Mouse (Mus musculus): ENCODE measurements around the gene Wnt6. TPM values are rescaled to one million over a fixed set of nuclear protein-coding genes. Genes with fewer than 3 reads are reported as not detected.
"Not testable (repeated sequence)": the region's sequence is repeated elsewhere in the genome, so short reads cannot be mapped to it uniquely, and the experiment has no call there.

Wnt6 gene
- polyA plus RNA-seq, 1 experiment from 2014 or later = 14.6 TPM

GRCm38 (mm10) chr1:74805843-74806242, 34.2 kb downstream of the Wnt6 start:
- H3K9ac ChIP-seq (ENCODE audit: low read length) = no peak overlapping the region
- H3K4me3 ChIP-seq (ENCODE audit: low read depth, low read length) = no peak overlapping the region
- DNase-seq (ENCODE audit: low spot score) = no peak
- no peak overlapping the region for H3K27ac ChIP-seq (ENCODE audit: low read depth, low read length)
- no peaks in the 10 kb centered on the region for H3K9me3 ChIP-seq (ENCODE audit: control insufficient read depth, low read length)
- H3K36me3 ChIP-seq (ENCODE audit: control insufficient read depth, insufficient read depth, low read length) = no peaks in the 10 kb centered on the region
- ATAC-seq (ENCODE audit: insufficient read depth, low FRiP score, low TSS enrichment) = no peak
- WGBS = 12% methylated on average over 5 of the region's 5 CpGs
- peaks cover 26% of the 10 kb centered on the region for H3K4me1 ChIP-seq (ENCODE audit: control insufficient read depth, insufficient read depth, low read length)
- H3K4me2 ChIP-seq (ENCODE audit: low read depth) = no peak overlapping the region
- peaks cover 70% of the 10 kb centered on the region for H3K27me3 ChIP-seq (ENCODE audit: control insufficient read depth, insufficient read depth, low read length)

DNA sequence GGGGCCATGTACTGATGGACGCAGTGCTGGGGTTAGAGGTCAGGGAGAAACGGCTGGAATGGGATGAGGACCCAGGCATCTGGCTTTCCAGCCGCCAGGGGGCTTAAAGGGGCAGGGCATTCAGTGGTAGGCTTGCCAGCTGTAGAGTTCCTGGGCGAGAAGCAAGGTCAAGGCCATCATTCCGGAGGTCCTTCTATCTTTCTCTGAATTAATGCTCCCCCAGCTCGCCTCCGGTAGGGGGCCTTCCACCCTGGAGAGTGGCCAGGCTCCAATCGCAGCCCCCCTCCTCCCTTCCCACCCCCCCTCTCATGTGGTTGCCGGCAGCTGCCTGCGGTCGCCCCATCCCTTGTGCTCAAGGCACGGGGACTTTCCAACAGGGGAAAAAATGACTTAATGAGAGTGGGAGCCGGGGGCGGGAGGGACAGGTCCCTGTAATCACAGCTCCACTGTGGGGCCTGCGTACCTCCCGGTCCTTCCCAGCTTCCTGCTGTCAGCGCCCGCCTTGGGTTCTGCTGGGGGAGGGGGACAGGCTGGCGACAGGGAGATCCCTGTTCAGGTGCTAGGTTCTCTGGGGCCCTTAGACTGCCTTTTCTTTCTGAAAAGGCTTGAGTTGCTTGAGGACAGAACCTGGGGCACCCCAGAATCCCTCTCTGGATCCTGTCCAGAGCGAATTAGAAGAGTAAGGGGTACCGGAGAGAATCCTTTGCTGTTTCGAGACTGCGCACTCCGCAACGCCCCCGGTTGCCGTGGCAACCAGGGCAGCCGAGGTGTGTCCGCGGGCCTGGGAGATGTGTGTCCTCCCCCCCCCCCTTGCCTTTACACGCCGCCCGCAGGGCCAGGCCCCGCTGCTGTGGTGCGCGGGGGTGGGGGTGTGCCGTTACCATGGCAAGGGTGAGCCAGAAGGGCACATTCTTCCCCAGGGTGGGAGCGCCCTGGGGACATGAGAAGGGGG, 34.9 kb downstream of the Wnt6 start:
- Histone ChIP-seq H3K36me3 (ENCODE audit: control insufficient read depth, insufficient read depth, low read length) (no peaks in the 10 kb centered on the region), H3K4me3 (ENCODE audit: low read depth, low read length) (peak overlapping the region; percentile 28), H3K27ac (ENCODE audit: low read depth, low read length) (no peak overlapping the region), H3K9ac (ENCODE audit: low read length) (peak overlapping the region; percentile 26; the same call in 1 of the 2 replicates), H3K9me3 (ENCODE audit: control insufficient read depth, low read length) (no peaks in the 10 kb centered on the region), H3K27me3 (ENCODE audit: control insufficient read depth, insufficient read depth, low read length) (peaks cover 62% of the 10 kb centered on the region), H3K4me2 (ENCODE audit: low read depth) (peak overlapping the region; percentile 56), H3K4me1 (ENCODE audit: control insufficient read depth, insufficient read depth, low read length) (peaks cover 26% of the 10 kb centered on the region)
- DNase-seq (ENCODE audit: low spot score) (peak; percentile 77), ATAC-seq (ENCODE audit: insufficient read depth, low FRiP score, low TSS enrichment) (peak; percentile 42)
- under 1% methylated on average over 37 of the region's 38 CpGs for whole genome bisulfite sequencing

- 3% methylated on average over 23 of the region's 23 CpGs for WGBS
- H3K27me3 ChIP-seq (ENCODE audit: control insufficient read depth, insufficient read depth, low read length) = peaks cover 52% of the 10 kb centered on the region
- peaks cover 26% of the 10 kb centered on the region for H3K4me1 ChIP-seq (ENCODE audit: control insufficient read depth, insufficient read depth, low read length)
- no peak overlapping the region for H3K4me3 ChIP-seq (ENCODE audit: low read depth, low read length)
- DNase-seq (ENCODE audit: low spot score) (peak; percentile 33), ATAC-seq (ENCODE audit: insufficient read depth, low FRiP score, low TSS enrichment) (peak; percentile 22; the same call in 1 of the 2 replicates)
- no peaks in the 10 kb centered on the region for H3K9me3 ChIP-seq (ENCODE audit: control insufficient read depth, low read length)
- H3K9ac ChIP-seq (ENCODE audit: low read length) = no peak overlapping the region
- H3K27ac ChIP-seq (ENCODE audit: low read depth, low read length) = no peak overlapping the region
- no peaks in the 10 kb centered on the region for H3K36me3 ChIP-seq (ENCODE audit: control insufficient read depth, insufficient read depth, low read length)
- peak overlapping the region; percentile 56 for H3K4me2 ChIP-seq (ENCODE audit: low read depth)
Observed at GRCm38 (mm10) chr1:74807551-74808071, 35.9 kb downstream of the Wnt6 start.

DNA sequence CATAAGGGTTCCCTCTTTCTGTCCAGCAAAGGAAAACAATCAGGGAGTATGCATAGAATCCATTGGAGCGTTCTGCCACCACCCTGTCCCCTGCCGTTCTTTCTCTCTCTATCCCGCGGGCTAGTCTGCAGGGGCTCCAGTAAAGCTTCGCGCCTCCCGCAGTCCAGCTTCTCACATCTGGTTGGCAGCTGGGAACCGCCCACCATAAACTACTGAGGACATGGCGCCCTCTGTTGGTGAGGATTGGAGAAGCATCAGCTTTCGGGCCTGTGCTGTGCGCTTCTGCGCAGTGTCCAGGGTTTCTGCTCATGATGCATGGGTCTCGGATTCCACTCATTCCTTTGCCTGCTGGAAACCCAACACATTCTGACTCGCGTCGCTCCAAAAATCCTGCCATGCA, 36.4 kb downstream of the Wnt6 start:
- Histone ChIP-seq H3K27ac (ENCODE audit: low read depth, low read length) (no peak overlapping the region), H3K27me3 (ENCODE audit: control insufficient read depth, insufficient read depth, low read length) (peaks cover 47% of the 10 kb centered on the region), H3K9me3 (ENCODE audit: control insufficient read depth, low read length) (no peaks in the 10 kb centered on the region), H3K9ac (ENCODE audit: low read length) (no peak overlapping the region), H3K4me2 (ENCODE audit: low read depth) (peak overlapping the region; percentile 56), H3K4me3 (ENCODE audit: low read depth, low read length) (no peak overlapping the region), H3K36me3 (ENCODE audit: control insufficient read depth, insufficient read depth, low read length) (no peaks in the 10 kb centered on the region), H3K4me1 (ENCODE audit: control insufficient read depth, insufficient read depth, low read length) (peaks cover 26% of the 10 kb centered on the region)
- 0% methylated on average over 16 of the region's 16 CpGs for WGBS
- peak; percentile 48; the same call in 1 of the 2 replicates for ATAC-seq (ENCODE audit: insufficient read depth, low FRiP score, low TSS enrichment)
- DNase-seq (ENCODE audit: low spot score) = peak; percentile 94

- peaks cover 38% of the 10 kb centered on the region for H3K27me3 ChIP-seq (ENCODE audit: control insufficient read depth, insufficient read depth, low read length)
- DNase-seq (ENCODE audit: low spot score) (peak; percentile 5), ATAC-seq (ENCODE audit: insufficient read depth, low FRiP score, low TSS enrichment) (no peak)
- H3K36me3 ChIP-seq (ENCODE audit: control insufficient read depth, insufficient read depth, low read length) = no peaks in the 10 kb centered on the region
- 57% methylated on average over 10 of the region's 10 CpGs for WGBS
- no peak overlapping the region for H3K27ac ChIP-seq (ENCODE audit: low read depth, low read length)
- H3K4me1 ChIP-seq (ENCODE audit: control insufficient read depth, insufficient read depth, low read length) = peaks cover 19% of the 10 kb centered on the region
- H3K9me3 ChIP-seq (ENCODE audit: control insufficient read depth, low read length) = no peaks in the 10 kb centered on the region
- no peak overlapping the region for H3K4me3 ChIP-seq (ENCODE audit: low read depth, low read length)
- no peak overlapping the region for H3K9ac ChIP-seq (ENCODE audit: low read length)
- H3K4me2 ChIP-seq (ENCODE audit: low read depth) = no peak overlapping the region
Observed at GRCm38 (mm10) chr1:74809007-74809406, 37.3 kb downstream of the Wnt6 start.

DNA sequence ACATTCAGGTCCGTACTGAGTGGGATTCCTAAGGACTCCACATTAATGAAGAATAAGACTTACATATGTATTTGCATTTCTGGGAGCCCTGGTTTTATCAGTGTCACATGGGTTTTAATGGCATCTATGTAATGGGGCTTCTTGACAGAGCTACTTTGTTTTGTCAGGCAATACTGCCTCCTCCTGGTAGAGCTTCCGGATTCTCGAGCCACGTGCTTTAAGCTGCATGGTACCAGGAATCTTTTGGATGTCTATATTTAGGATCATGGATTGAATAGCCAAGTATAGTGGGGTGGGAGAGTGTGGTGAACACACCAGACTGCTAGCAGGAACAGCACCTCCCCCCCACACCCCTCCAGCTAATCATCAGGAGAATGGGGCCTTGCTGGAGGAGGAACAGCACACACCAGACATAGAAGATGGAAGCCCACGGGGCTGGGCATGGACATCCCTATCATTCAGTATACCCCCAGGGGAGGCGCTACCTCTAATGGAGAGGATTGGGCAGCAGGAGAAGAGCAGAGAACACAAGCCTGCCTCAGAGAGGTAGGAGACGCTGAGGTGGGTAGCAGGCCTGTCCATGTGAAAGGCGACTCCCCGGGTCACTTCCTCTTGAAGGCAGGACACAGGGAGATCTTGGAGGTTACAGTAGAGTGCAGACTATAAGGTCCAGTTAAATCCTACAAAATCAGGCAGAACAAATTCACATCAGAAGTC, 43.4 kb downstream of the Wnt6 start:
- Histone ChIP-seq H3K4me3 (ENCODE audit: low read depth, low read length) (no peak overlapping the region), H3K4me2 (ENCODE audit: low read depth) (no peak overlapping the region), H3K9me3 (ENCODE audit: control insufficient read depth, low read length) (no peaks in the 10 kb centered on the region), H3K36me3 (ENCODE audit: control insufficient read depth, insufficient read depth, low read length) (no peaks in the 10 kb centered on the region), H3K27ac (ENCODE audit: low read depth, low read length) (no peak overlapping the region), H3K9ac (ENCODE audit: low read length) (no peak overlapping the region), H3K4me1 (ENCODE audit: control insufficient read depth, insufficient read depth, low read length) (no peaks in the 10 kb centered on the region), H3K27me3 (ENCODE audit: control insufficient read depth, insufficient read depth, low read length) (no peaks in the 10 kb centered on the region)
- ATAC-seq (ENCODE audit: insufficient read depth, low FRiP score, low TSS enrichment) = no peak
- 75% methylated on average over 9 of the region's 9 CpGs for WGBS
- no peak for DNase-seq (ENCODE audit: low spot score)

DNA sequence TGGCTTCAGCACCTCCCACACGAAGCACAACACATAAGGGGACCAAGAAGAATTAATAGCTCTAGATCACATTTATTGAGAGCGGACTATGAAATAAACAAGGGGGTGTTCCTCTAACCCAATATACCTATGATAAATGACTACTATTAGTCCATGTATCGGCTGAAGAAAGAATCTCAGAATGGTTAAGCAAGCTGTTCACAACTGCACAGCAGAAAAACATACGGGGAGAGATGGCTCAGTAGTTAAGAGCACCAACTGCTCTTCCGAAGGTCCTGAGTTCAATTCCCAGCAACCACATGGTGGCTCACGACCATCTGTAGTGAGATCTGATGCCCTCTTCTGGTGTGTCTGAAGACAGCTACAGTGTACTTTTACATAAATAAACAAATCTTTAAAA, 44.3 kb downstream of the Wnt6 start:
- not testable (repeated sequence) for H3K4me1 ChIP-seq (ENCODE audit: control insufficient read depth, insufficient read depth, low read length); H3K27ac ChIP-seq (ENCODE audit: low read depth, low read length); ATAC-seq (ENCODE audit: insufficient read depth, low FRiP score, low TSS enrichment); H3K27me3 ChIP-seq (ENCODE audit: control insufficient read depth, insufficient read depth, low read length); H3K4me3 ChIP-seq (ENCODE audit: low read depth, low read length); H3K36me3 ChIP-seq (ENCODE audit: control insufficient read depth, insufficient read depth, low read length); H3K4me2 ChIP-seq (ENCODE audit: low read depth); H3K9me3 ChIP-seq (ENCODE audit: control insufficient read depth, low read length); DNase-seq (ENCODE audit: low spot score); H3K9ac ChIP-seq (ENCODE audit: low read length)
- WGBS = 93% methylated on average over 6 of the region's 6 CpGs

DNA sequence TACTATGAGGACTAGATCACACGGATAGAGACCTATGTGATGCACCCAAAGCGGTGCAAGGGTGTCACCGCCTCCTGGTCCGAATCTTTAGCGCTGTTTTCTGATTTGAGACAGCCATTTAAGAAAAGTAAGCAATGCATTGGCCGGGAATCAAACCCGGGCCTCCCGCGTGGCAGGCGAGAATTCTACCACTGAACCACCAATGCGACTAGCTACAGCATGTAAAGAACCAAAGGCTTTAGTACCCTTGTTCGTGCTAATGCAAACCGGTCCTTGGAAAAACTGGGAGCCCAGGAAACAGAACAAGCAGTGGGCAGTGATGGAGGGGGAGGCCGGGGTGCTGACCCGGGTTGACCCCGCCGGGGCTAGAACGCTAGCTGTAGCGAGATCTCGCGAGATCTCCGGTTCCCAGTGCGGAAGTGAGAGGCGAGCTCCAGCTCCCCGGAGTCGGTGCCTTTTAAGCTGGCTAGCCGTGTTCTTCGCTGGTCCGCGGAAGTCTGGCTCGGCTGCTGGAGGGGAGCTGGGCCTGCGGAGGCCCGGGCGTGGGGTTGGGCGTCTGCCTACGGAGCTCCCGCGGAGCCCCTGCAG, 45.0 kb downstream of the Wnt6 start:
- H3K27ac ChIP-seq (ENCODE audit: low read depth, low read length) = peak overlapping the region; percentile 88

More for the DNA sequence above, 45.0 kb downstream of the Wnt6 start:
- ATAC-seq (ENCODE audit: insufficient read depth, low FRiP score, low TSS enrichment) (peak; percentile 88), DNase-seq (ENCODE audit: low spot score) (peak; percentile 92)
- H3K4me2 ChIP-seq (ENCODE audit: low read depth) = peak overlapping the region; percentile 78
- no peaks in the 10 kb centered on the region for H3K27me3 ChIP-seq (ENCODE audit: control insufficient read depth, insufficient read depth, low read length)
- no peaks in the 10 kb centered on the region for H3K9me3 ChIP-seq (ENCODE audit: control insufficient read depth, low read length)
- peak overlapping the region; percentile 65 for H3K4me3 ChIP-seq (ENCODE audit: low read depth, low read length)
- no peaks in the 10 kb centered on the region for H3K36me3 ChIP-seq (ENCODE audit: control insufficient read depth, insufficient read depth, low read length)
- H3K9ac ChIP-seq (ENCODE audit: low read length) = peak overlapping the region; percentile 89
- no peaks in the 10 kb centered on the region for H3K4me1 ChIP-seq (ENCODE audit: control insufficient read depth, insufficient read depth, low read length)
- 6% methylated on average over 35 of the region's 38 CpGs for WGBS
